Mouse (Mus musculus) central nervous system, embryonic 14 days (tissue): ENCODE results near the gene Pla2g4d. TPM values are rescaled to one million over a fixed set of nuclear protein-coding genes. Genes with fewer than 3 reads are reported as not detected.

Source experiments
- polyA plus RNA-seq: library from polyadenylated mRNA; depleted of rRNA; stranded (reverse); fragments of >200 nt; gene quantifications from 2 replicates; pipeline ENCODE4 v1.2.3, GENCODE M21; 2012; rRNA removed

Pla2g4d gene
- polyA plus RNA-seq = 0.04 TPM in 1 of 2 replicates, not detected in the other

GRCm38 (mm10) chr2:120288995-120289394 is at the start of gene Pla2g4d:
Gene Pla2g4d (minus strand): TSS chr2:120289197.

GRCm38 (mm10) chr2:120313976-120314375 is 25.0 kb upstream of the Pla2g4d start, which contains the start of gene Pla2g4f:
Gene Pla2g4f (minus strand): TSS chr2:120314165.

GRCm38 (mm10) chr2:120244679-120245420 is 44.1 kb downstream of the Pla2g4d start, which contains the start of gene Pla2g4e:
Gene Pla2g4e (minus strand): TSS chr2:120245335.

Other genes with a start within 250 kb of the Pla2g4d start
- 7.3 and 8.6 TPM in 2 replicates for gene Ehd4, start 134.6 kb downstream of the Pla2g4d start, polyA plus RNA-seq
- 3.3 and 3.5 TPM in 2 replicates for gene Pla2g4e, start 43.9 kb downstream of the Pla2g4d start, polyA plus RNA-seq
- 0.04 and 0.18 TPM in 2 replicates for gene Pla2g4f, start 25.0 kb upstream of the Pla2g4d start, polyA plus RNA-seq
- 52.5 and 57.6 TPM in 2 replicates for gene Vps39, start 63.9 kb upstream of the Pla2g4d start, polyA plus RNA-seq
- 7.8 and 8.0 TPM in 2 replicates for gene Ganc, start 114.7 kb upstream of the Pla2g4d start, polyA plus RNA-seq
- gene Tmem87a, start 114.9 kb upstream of the Pla2g4d start, polyA plus RNA-seq = 20.4 and 20.5 TPM in 2 replicates
- gene Capn3, start 166.8 kb upstream of the Pla2g4d start, polyA plus RNA-seq = 1.1 and 2.1 TPM in 2 replicates